Mouse (Mus musculus): ENCODE measurements around the gene Bag5.
"Not testable (repeated sequence)": the region's sequence is repeated elsewhere in the genome, so short reads cannot be mapped to it uniquely, and the experiment has no call there.

The Bag5 gene

DNA sequence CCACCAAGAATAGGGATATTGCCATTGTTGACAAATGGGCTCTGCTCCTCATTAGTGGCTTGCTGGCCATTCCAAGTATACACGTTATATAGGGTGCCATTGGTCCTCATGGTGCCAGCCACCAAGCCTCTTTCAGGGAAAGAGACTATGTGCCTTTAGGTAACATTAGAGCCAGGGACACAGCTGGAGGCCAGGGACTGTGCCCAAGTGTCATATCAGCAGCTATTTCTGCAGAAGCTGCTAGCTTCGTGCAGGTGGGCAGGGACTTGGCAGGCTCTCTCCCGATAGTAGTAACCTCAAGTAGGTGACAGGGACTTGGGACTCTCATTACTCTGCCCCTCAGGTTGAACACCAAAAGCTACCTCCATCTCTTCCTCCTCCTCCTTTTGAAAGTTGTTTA is 21.9 kb upstream of the Bag5 start:
- no peak for DNase-seq (ENCODE audit: low spot score)

GRCm38 (mm10) chr12:111732921-111733320 is 19.9 kb upstream of the Bag5 start:
- no peak for DNase-seq (ENCODE audit: low spot score)

GRCm38 (mm10) chr12:111731822-111732807 is 19.1 kb upstream of the Bag5 start:
- peak; percentile 83 for DNase-seq (ENCODE audit: low spot score)

- DNase-seq (ENCODE audit: low spot score), result no peak
These were observed 14.9 kb upstream of the Bag5 start for GRCm38 (mm10) chr12:111727956-111728355.

DNA sequence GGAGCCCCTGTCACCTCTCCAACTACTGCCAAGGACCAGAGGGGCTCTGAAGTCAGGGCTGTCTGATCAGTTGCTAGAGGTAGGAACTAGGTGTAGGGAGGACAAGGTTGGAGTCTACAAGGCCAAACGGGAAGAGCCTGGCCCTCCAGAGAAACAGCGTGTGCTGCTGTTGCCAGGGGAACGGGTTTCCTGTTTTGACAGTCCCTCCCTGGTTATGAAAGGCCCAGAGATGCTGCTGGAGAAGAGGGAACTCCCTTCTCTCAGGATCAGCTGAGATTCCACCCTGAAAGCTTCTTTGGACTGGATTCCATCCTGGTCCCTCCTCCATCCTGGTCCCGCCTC is 13.0 kb upstream of the Bag5 start:
- no peak for DNase-seq (ENCODE audit: low spot score)

DNA sequence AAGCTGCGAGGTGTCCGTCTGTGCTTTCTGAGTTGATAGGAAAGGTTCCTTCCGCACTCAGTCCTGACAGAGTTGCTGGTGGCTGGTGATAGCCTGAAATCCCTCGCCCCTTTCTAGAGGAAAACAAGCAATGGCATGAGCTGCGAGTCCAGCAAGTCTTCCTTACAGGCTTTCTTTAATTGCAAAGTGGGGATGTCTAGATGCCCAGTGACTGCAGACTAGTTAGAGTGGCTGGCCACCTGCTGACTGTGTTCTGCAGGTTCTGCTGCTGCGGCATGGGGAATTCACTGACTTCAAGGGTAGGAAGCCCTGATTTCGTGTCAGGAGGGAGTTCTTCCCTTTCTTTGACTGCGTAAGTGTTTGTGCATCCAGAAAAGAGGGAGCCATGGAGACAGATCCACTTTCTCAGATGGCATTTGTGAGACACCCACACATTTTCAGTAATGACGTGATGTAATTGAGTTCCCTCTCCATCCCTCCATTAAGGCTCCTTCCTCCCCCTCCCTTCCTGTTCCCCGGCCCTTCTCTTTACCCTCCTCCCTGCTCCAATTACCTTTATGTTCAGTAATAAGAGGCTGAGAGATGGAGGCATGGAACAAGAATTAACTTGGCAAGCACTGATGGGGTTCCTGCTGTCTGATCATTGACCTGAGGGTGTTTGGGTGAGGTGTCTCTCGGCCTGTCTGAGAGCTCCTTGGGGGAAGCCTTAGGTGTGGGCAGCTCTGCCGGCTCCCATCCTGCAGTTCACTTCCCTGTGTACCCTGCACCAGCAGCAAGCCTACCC is 12.5 kb upstream of the Bag5 start:
- DNase-seq (ENCODE audit: low spot score), result no peak

- DNase-seq (ENCODE audit: low spot score), result no peak
These were observed 11.7 kb upstream of the Bag5 start for GRCm38 (mm10) chr12:111724638-111725337.

GRCm38 (mm10) chr12:111722654-111723053 is 9.6 kb upstream of the Bag5 start:
- no peak for DNase-seq (ENCODE audit: low spot score)

GRCm38 (mm10) chr12:111720222-111720621 is 7.2 kb upstream of the Bag5 start:
- no peak for DNase-seq (ENCODE audit: low spot score)

GRCm38 (mm10) chr12:111718656-111719055 is 5.6 kb upstream of the Bag5 start:
- no peak for DNase-seq (ENCODE audit: low spot score)

GRCm38 (mm10) chr12:111716505-111716904 is 3.4 kb upstream of the Bag5 start:
- no peak for DNase-seq (ENCODE audit: low spot score)

DNA sequence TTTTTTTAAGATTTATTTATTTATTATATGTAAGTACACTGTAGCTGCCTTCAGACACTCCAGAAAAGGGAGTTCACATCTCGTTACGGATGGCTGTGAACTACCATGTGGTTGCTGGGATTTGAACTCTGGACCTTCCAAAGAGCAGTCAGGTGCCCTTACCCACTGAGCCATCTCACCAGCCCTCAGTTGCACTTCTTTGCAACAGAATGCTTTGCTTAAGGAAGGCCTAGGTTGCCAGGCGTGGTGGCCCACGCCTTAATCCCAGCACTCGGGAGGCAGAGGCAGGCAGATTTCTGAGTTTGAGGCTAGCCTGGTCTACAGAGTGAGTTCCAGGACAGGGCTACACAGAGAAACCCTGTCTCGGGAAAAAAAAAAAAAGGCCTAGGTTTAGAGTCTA is 823 bp upstream of the Bag5 start:
- DNase-seq (ENCODE audit: low spot score), result not testable (repeated sequence)

DNA sequence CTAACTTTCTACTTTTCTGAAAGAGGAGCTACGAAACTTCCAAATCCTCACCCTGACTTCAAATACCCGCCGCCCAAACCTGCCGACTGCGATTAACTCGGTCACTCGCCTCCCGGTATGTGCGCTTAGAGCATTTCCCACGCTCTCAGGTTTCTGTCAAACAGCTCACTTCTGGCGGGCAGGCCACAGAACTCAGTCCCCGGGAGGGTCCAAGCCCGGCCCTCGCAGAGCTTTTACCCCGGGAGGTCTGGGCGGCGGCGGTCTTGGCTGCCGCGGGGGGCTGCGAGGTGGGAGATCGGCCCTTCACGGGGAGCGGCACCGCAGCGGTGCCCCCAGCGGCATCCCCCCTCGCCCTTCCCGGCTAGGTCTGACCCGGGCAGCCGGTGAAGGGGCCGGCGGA is 581 bp downstream of the Bag5 start:
- peak; percentile 21 for DNase-seq (ENCODE audit: low spot score)

DNA sequence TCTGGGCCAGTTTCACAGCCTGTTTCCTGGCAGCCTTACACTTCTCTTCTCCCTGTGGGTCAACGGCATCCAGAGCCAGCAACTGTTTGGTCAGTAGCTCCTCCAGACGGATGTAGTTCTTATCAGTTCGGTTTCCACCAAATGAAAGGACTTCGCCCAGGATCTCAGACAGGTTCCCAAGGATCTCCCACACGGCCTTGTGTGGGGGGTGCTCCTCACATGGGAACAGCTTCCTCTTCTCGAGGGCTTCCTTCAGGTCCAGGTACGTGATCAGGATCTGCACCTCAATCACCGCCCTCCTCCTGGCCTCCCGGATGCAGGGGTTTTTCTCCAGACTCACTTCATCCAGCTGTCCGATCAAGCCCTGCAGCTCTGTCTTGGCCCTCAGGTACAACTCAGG is 3.0 kb downstream of the Bag5 start:
- no peak for DNase-seq (ENCODE audit: low spot score)

DNA sequence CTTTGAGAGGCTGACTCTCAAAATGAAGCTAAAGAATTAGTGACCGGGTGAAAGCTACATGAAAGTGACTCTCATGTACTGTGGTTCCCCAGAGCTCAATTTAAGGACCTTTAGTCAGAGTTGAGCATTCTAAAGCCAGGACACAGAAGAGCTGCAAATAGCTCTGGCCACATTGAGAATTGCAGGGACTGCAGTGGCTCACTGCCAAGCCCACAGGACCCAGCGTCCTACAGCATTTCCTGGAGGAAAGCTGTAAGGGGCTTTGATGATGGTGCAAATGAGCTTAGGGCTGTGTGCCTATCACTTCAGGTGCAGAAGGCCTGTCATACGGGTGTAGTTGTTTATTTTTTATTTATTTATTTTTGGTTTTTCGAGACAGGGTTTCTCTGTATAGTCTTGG is 4.9 kb downstream of the Bag5 start:
- no peak for DNase-seq (ENCODE audit: low spot score)

DNA sequence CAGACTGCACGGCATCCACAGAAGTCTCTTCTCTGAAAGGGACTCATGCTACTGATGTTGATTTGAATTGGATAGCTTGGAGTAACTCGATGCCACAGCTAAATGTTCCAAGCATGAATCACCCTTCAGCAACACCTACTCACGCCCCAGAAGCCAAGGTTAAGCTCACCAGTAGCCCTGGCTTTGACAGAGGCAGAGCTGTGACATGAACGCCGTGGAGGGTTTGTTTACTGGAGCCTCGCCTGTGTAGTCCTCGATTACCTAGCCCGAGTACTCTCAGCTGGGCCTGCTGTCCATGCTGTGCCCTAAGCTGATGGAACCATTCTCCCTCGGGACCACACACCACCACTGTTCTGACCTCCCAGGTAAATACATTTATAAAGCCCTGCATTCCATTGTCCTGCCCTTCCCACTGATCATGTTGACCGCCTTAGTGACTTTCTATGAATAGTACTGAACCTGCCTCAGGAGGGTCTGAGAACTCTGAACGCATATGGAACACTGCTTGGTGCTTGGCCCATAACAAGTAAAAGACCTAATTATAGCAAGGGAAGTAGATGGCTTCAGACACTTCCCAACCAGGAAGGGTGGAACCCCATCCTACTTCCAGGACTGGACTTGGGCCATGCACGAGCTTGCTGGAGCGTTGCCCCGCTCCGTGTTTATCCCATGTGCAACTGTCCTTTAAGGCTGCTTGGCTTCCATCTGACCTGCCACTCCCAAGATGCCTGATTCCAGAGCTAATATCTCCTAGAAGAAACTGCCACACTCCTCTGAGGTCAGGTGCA is 7.7 kb downstream of the Bag5 start:
- DNase-seq (ENCODE audit: low spot score), result no peak

GRCm38 (mm10) chr12:111704609-111705008 is 8.4 kb downstream of the Bag5 start:
- no peak for DNase-seq (ENCODE audit: low spot score)

GRCm38 (mm10) chr12:111703301-111703700 is 9.8 kb downstream of the Bag5 start:
- DNase-seq (ENCODE audit: low spot score), result no peak

- DNase-seq (ENCODE audit: low spot score), result no peak
These were observed 12.1 kb downstream of the Bag5 start for GRCm38 (mm10) chr12:111700920-111701458.

DNA sequence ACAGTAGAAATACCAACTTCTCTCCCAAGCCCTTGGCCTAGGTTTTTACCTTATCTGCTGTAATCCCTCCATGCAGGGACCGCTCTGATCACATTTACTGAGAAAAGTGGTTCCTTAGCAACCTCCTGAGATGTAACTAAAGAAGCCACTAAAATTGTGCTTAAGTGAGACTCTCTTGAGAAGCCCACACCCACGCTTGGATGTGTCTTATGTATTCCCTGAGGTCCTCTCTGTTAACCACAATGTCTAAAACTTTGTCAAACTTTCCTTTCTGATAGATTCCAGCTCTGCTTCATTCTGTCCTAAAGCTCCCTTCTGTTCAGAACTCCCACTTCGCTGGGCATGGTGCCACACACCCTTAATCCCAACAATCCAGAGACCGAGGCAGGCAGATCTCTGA is 13.5 kb downstream of the Bag5 start:
- DNase-seq (ENCODE audit: low spot score), result no peak

DNA sequence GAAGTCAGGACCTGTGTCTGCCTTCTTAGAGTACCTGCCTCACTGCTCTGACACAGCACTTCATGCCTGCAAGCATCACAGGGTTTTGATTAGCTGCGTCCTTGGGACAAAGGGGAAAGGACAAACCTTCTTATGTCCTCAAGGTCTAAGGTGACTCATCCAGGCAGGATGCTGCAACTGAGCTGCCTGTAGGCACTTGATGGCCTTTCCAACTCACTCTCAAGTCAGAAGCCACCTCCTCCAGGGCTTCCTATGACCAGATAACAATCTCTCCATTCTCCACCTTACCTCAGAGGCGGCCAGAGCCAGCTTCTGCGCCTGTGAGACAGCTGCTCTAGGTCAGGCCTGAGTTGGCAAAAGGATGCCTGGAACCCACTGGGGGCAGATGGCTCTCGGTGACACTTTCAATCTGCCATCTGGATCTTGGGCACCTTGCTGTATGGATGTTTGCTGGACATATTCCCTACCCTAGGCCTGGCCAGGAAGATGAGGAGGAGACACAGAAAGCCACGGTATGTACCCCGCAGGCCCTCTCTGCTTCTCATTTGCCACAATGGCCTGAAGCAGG is 14.6 kb downstream of the Bag5 start:
- DNase-seq (ENCODE audit: low spot score), result no peak
